Mouse (Mus musculus): ENCODE measurements around the gene 1700017B05Rik. TPM values are rescaled to one million over a fixed set of nuclear protein-coding genes. Genes with fewer than 3 reads are reported as not detected.

The 1700017B05Rik gene
- polyA plus RNA-seq, 1 experiment from 2014 or later, result 27.8 TPM

DNA sequence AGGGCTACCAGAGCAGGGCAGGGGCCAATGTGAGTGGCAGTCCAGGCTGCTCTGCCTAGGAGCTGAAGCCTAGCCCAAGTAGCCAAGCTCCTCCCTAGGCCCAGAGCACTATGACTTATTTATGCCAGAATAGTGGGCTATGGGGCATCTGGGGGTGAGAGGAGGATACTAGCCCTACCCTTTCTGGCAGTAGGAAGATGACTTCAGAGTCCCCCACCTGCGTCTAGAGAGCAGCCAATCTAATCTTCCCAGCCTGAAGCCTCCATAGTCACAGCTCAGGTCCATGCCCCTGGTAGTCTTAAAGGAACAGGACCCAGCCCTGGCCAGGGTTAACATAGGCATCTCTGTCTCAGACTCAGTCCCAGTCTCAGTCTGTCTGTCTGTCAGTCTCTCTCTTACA lies 7.0 kb upstream of the 1700017B05Rik start:
- ATAC-seq (ENCODE audit: low FRiP score, low TSS enrichment), result no peak
- Histone ChIP-seq H3K9me3 (ENCODE audit: control insufficient read depth, low read length) (no peaks in the 10 kb centered on the region), H3K4me3 (ENCODE audit: low read length) (no peak overlapping the region), H3K9ac (ENCODE audit: low read depth, low read length) (no peak overlapping the region), H3K27me3 (ENCODE audit: control insufficient read depth, insufficient read depth, low read length) (no peaks in the 10 kb centered on the region), H3K27ac (ENCODE audit: low read depth, low read length) (no peak overlapping the region), H3K36me3 (ENCODE audit: control insufficient read depth, insufficient read depth, low read length) (no peaks in the 10 kb centered on the region), H3K4me2 (replicated peaks; ENCODE audit: low read depth, low read length) (no peak overlapping the region), H3K4me1 (ENCODE audit: control insufficient read depth, insufficient read depth, low read length) (peaks cover 48% of the 10 kb centered on the region)
- 19% methylated on average over 1 of the region's 1 CpGs for WGBS

DNA sequence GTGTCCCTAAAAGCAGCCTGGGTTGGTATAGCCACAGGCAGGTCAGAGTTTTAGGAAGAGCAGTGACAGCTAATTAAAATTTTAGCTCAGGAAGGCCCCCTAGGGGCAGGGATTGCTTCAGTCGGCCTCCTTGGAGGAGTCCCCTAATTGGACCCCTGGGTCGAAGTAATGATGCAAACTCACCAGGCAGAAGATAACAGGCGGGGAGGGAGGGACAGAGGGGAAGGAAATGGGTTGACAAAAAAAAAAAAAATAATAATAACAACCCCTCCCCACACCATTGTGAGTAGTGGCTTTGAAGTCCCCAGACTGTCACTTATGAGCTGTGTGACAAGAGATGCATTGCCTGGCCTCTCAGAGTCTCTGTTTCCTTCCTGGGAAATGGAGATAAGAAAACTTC lies 6.2 kb upstream of the 1700017B05Rik start:
- H3K27ac ChIP-seq (ENCODE audit: low read depth, low read length), result no peak overlapping the region
- no peaks in the 10 kb centered on the region for H3K36me3 ChIP-seq (ENCODE audit: control insufficient read depth, insufficient read depth, low read length)
- H3K4me2 ChIP-seq (replicated peaks; ENCODE audit: low read depth, low read length), result no peak overlapping the region
- H3K27me3 ChIP-seq (ENCODE audit: control insufficient read depth, insufficient read depth, low read length), result no peaks in the 10 kb centered on the region
- no peak overlapping the region for H3K4me3 ChIP-seq (ENCODE audit: low read length)
- ATAC-seq (ENCODE audit: low FRiP score, low TSS enrichment), result no peak
- WGBS, result 28% methylated on average over 3 of the region's 3 CpGs
- H3K4me1 ChIP-seq (ENCODE audit: control insufficient read depth, insufficient read depth, low read length), result peaks cover 42% of the 10 kb centered on the region
- no peaks in the 10 kb centered on the region for H3K9me3 ChIP-seq (ENCODE audit: control insufficient read depth, low read length)
- H3K9ac ChIP-seq (ENCODE audit: low read depth, low read length), result no peak overlapping the region

DNA sequence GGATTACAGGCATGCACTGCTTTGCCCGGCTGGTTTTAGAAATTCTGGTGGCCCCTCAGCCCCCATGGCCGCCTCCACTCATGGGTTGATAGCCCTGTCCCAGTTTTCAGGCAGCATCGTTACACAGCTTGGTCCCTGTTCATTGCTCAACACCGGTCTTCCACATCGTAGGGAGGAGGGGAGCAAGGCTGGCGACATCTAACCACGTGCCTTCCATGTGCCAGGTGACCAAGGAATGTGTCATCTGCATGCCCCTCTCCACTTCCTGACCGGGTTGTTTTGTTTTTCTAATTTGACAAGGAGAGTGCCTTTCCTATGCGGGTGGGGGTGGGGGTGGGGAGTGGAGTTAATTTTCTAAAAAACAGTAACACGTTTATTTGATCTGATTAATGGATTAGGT lies 5.7 kb upstream of the 1700017B05Rik start:
- H3K4me1 ChIP-seq (ENCODE audit: control insufficient read depth, insufficient read depth, low read length), result peaks cover 42% of the 10 kb centered on the region
- H3K27ac ChIP-seq (ENCODE audit: low read depth, low read length), result no peak overlapping the region
- 22% methylated on average over 10 of the region's 10 CpGs for WGBS
- H3K4me3 ChIP-seq (ENCODE audit: low read length), result no peak overlapping the region
- H3K9me3 ChIP-seq (ENCODE audit: control insufficient read depth, low read length), result no peaks in the 10 kb centered on the region
- no peak overlapping the region for H3K9ac ChIP-seq (ENCODE audit: low read depth, low read length)
- H3K27me3 ChIP-seq (ENCODE audit: control insufficient read depth, insufficient read depth, low read length), result no peaks in the 10 kb centered on the region
- no peak for ATAC-seq (ENCODE audit: low FRiP score, low TSS enrichment)
- no peaks in the 10 kb centered on the region for H3K36me3 ChIP-seq (ENCODE audit: control insufficient read depth, insufficient read depth, low read length)
- no peak overlapping the region for H3K4me2 ChIP-seq (replicated peaks; ENCODE audit: low read depth, low read length)

DNA sequence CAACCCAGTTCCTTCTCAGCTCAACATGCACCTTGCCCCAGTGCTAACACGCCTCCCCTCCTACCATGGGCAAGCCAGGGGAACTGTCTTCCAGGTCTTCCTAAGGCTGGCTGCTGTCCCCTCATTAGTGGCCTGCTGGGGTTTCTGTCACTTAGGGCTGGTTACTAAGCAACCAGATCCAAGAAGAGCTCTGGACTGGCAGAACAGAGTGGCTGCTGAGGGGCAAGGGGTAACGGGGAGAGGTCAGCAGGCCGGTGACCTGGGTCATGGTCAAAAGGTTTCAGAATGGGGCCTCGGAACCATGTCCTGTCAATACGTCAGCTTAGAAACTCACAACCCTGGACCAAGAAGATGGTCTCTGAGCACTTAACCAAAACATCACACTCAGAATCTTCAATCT lies 5.0 kb upstream of the 1700017B05Rik start:
- Histone ChIP-seq H3K4me1 (ENCODE audit: control insufficient read depth, insufficient read depth, low read length) (peaks cover 42% of the 10 kb centered on the region), H3K27me3 (ENCODE audit: control insufficient read depth, insufficient read depth, low read length) (no peaks in the 10 kb centered on the region), H3K9ac (ENCODE audit: low read depth, low read length) (0 out of 2 replicates have a peak overlapping the region, but pooled peaks have one; percentile 12), H3K4me3 (ENCODE audit: low read length) (no peak overlapping the region), H3K27ac (ENCODE audit: low read depth, low read length) (no peak overlapping the region), H3K9me3 (ENCODE audit: control insufficient read depth, low read length) (no peaks in the 10 kb centered on the region), H3K36me3 (ENCODE audit: control insufficient read depth, insufficient read depth, low read length) (no peaks in the 10 kb centered on the region), H3K4me2 (replicated peaks; ENCODE audit: low read depth, low read length) (no peak overlapping the region)
- WGBS, result 38% methylated on average over 5 of the region's 5 CpGs
- no peak for ATAC-seq (ENCODE audit: low FRiP score, low TSS enrichment)

DNA sequence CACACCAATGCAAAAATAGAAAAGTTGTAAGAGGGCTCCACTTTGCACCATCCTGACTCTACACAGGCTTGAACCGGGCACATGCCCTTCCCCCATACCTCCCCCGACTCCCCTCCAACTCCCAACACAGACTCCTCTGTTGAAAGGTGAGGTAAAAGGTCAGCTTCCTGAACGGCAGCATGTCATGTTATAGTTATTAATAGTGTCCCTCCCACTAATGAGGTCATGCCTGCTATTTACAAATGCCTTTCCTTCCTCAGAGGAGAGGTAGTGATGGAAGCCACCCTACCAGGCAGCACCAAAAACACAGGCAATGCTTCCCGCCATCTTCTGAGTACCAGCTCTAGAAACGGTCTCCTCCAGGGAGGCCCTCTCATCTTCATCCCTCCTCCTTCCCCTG lies 2.7 kb upstream of the 1700017B05Rik start:
- H3K36me3 ChIP-seq (ENCODE audit: control insufficient read depth, insufficient read depth, low read length), result no peaks in the 10 kb centered on the region
- ATAC-seq (ENCODE audit: low FRiP score, low TSS enrichment), result no peak
- no peak overlapping the region for H3K27ac ChIP-seq (ENCODE audit: low read depth, low read length)
- no peaks in the 10 kb centered on the region for H3K9me3 ChIP-seq (ENCODE audit: control insufficient read depth, low read length)
- H3K4me2 ChIP-seq (replicated peaks; ENCODE audit: low read depth, low read length), result no peak overlapping the region
- no peak overlapping the region for H3K4me3 ChIP-seq (ENCODE audit: low read length)
- no peak overlapping the region for H3K9ac ChIP-seq (ENCODE audit: low read depth, low read length)
- 14% methylated on average over 5 of the region's 5 CpGs for WGBS
- no peaks in the 10 kb centered on the region for H3K27me3 ChIP-seq (ENCODE audit: control insufficient read depth, insufficient read depth, low read length)
- peaks cover 35% of the 10 kb centered on the region; the same call in 1 of the 2 replicates for H3K4me1 ChIP-seq (ENCODE audit: control insufficient read depth, insufficient read depth, low read length)

DNA sequence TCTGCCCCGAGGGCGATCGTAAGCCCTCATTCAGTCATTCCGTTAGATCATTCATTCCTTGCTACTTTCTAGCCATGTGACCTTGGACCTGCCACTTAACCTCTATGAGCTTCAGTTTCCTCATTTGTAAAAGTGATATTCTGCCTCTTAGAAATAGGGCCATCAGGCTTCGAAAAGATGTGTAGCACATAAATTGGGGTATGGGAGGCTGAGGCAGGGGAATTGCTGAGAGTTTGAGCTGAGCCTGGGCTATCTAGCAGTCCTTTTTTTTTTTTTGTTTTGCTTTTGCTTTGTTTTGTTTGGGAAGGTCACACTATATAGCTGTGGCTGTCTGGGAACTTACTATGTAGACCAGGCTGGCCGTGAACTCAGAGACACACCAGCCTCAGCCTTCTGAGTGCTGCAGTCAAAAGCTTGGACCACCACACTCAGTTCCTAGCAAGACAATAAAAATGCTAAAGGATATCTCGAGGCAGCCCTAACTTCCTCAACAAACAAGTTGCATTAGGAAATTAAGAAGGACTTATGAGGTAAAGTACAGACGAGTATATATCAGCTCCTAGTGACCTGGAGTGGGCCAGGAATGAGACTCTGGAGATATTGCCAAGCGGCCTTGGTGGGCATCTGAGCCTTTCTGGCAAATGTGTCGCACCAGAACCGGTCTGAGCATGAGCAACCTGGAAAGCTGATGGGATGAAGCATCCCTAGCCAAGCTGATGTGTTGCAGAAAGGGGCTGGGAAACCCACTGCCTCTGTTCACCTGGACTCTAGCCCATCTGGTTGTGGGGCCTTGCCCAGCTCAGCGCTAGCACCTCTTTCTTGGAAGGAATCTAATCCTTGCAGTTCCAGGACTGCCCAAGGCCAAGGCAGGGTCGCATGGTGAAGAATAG lies 628 bp upstream of the 1700017B05Rik start:
- Histone ChIP-seq H3K9ac (ENCODE audit: low read depth, low read length) (peak overlapping the region; percentile 93; the same call in 1 of the 2 replicates), H3K4me1 (ENCODE audit: control insufficient read depth, insufficient read depth, low read length) (peaks cover 17% of the 10 kb centered on the region; the same call in 1 of the 2 replicates), H3K4me2 (replicated peaks; ENCODE audit: low read depth, low read length) (peak overlapping the region; percentile 93), H3K27ac (ENCODE audit: low read depth, low read length) (no peak overlapping the region), H3K9me3 (ENCODE audit: control insufficient read depth, low read length) (no peaks in the 10 kb centered on the region), H3K27me3 (ENCODE audit: control insufficient read depth, insufficient read depth, low read length) (no peaks in the 10 kb centered on the region), H3K4me3 (ENCODE audit: low read length) (peak overlapping the region; percentile 82), H3K36me3 (ENCODE audit: control insufficient read depth, insufficient read depth, low read length) (peaks cover 10% of the 10 kb centered on the region)
- 52% methylated on average over 13 of the region's 13 CpGs for WGBS
- no peak for ATAC-seq (ENCODE audit: low FRiP score, low TSS enrichment)

DNA sequence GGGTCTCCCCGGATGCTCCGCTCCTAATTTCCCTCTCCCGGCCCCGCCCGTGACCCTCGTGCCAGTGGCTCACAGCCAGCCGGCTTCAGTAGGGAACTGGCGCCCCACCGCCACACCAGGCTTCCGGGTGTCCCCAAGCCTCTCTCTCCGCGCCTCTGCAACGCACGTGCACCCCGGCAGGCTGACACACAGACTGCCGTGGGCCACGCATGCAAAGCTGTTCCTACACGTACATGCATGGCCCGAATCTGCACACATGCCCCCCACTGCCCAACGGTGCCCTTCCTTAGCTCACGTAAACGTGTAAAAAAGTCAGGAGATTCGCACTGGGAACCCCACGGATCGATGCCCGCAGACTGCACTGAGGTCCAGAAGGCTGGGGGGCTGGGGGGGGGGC lies 898 bp downstream of the 1700017B05Rik start:
- H3K4me2 ChIP-seq (replicated peaks; ENCODE audit: low read depth, low read length), result peak overlapping the region; percentile 93
- ATAC-seq (ENCODE audit: low FRiP score, low TSS enrichment), result peak; percentile 25; the same call in 1 of the 2 replicates
- H3K4me3 ChIP-seq (ENCODE audit: low read length), result peak overlapping the region; percentile 82
- H3K36me3 ChIP-seq (ENCODE audit: control insufficient read depth, insufficient read depth, low read length), result peaks cover 24% of the 10 kb centered on the region
- H3K9me3 ChIP-seq (ENCODE audit: control insufficient read depth, low read length), result no peaks in the 10 kb centered on the region
- H3K4me1 ChIP-seq (ENCODE audit: control insufficient read depth, insufficient read depth, low read length), result peaks cover 11% of the 10 kb centered on the region; the same call in 1 of the 2 replicates
- no peaks in the 10 kb centered on the region for H3K27me3 ChIP-seq (ENCODE audit: control insufficient read depth, insufficient read depth, low read length)
- H3K27ac ChIP-seq (ENCODE audit: low read depth, low read length), result peak overlapping the region; percentile 75; the same call in 1 of the 2 replicates
- under 1% methylated on average over 26 of the region's 26 CpGs for WGBS
- H3K9ac ChIP-seq (ENCODE audit: low read depth, low read length), result peak overlapping the region; percentile 93

DNA sequence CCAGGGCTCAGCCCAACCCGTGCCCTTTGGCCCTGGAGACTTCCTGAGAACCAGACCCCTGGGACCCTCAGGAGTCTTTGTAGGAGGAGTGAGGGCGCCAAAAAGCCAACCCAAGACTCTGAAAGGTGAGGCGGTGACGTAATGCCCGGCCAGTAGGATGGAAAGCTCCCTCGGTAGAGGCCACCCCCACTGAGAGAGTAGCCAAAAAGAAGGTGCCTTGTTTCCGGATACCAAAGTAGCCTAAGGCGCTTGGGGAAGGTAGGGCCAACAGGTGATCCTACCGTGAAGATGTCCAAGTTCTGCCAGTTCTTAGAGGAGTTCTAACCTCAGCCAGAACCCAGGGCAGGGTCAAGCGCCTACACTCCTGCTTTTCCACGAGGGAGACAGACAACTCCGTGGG lies 1.5 kb downstream of the 1700017B05Rik start:
- no peaks in the 10 kb centered on the region for H3K27me3 ChIP-seq (ENCODE audit: control insufficient read depth, insufficient read depth, low read length)
- peaks cover 30% of the 10 kb centered on the region for H3K36me3 ChIP-seq (ENCODE audit: control insufficient read depth, insufficient read depth, low read length)
- H3K27ac ChIP-seq (ENCODE audit: low read depth, low read length), result no peak overlapping the region
- peaks cover 11% of the 10 kb centered on the region; the same call in 1 of the 2 replicates for H3K4me1 ChIP-seq (ENCODE audit: control insufficient read depth, insufficient read depth, low read length)
- no peak for ATAC-seq (ENCODE audit: low FRiP score, low TSS enrichment)
- H3K4me2 ChIP-seq (replicated peaks; ENCODE audit: low read depth, low read length), result peak overlapping the region; percentile 93
- WGBS, result 19% methylated on average over 12 of the region's 12 CpGs
- peak overlapping the region; percentile 93; the same call in 1 of the 2 replicates for H3K9ac ChIP-seq (ENCODE audit: low read depth, low read length)
- no peaks in the 10 kb centered on the region for H3K9me3 ChIP-seq (ENCODE audit: control insufficient read depth, low read length)
- peak overlapping the region; percentile 82 for H3K4me3 ChIP-seq (ENCODE audit: low read length)

DNA sequence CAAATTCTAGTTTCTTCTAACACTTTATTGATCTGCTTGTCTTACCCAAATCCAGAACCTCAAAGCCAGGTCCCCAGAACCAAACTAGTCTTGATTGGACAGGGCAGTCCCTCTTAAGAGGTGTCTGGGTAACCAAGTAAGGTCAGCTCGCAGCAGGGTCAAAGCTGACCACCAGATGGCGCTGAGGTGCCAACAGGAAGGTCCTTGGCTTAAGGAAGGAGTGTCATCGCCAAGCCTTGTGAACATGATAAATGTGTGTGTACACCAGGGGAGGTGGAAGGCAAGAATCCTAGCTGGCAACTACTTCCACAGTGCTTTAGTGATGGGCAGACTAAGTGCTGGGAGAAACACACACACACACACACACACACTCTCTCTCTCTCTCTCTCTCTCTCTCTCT lies 2.7 kb downstream of the 1700017B05Rik start:
- Histone ChIP-seq H3K36me3 (ENCODE audit: control insufficient read depth, insufficient read depth, low read length) (peaks cover 36% of the 10 kb centered on the region), H3K4me1 (ENCODE audit: control insufficient read depth, insufficient read depth, low read length) (peaks cover 8% of the 10 kb centered on the region; the same call in 1 of the 2 replicates), H3K27me3 (ENCODE audit: control insufficient read depth, insufficient read depth, low read length) (no peaks in the 10 kb centered on the region), H3K9ac (ENCODE audit: low read depth, low read length) (no peak overlapping the region), H3K27ac (ENCODE audit: low read depth, low read length) (no peak overlapping the region), H3K4me3 (ENCODE audit: low read length) (0 out of 2 replicates have a peak overlapping the region, but pooled peaks have one; percentile 82), H3K4me2 (replicated peaks; ENCODE audit: low read depth, low read length) (peak overlapping the region; percentile 93; the same call in 1 of the 2 replicates), H3K9me3 (ENCODE audit: control insufficient read depth, low read length) (no peaks in the 10 kb centered on the region)
- WGBS, result 1% methylated on average over 3 of the region's 3 CpGs
- ATAC-seq (ENCODE audit: low FRiP score, low TSS enrichment), result peak; percentile 11; the same call in 1 of the 2 replicates
